Mouse (Mus musculus) embryo, embryonic 9.5 days (tissue): ENCODE measurements around the gene Ctc1.
A peak's percentile ranks its signal among the peaks of the same experiment; 100 is the strongest.

Experiments
- DNase-seq: peaks from one replicate; pipeline ENCODE4 v3.0.0-alpha.2; 2017; ENCODE audit errors: extremely low spot score

Gene Ctc1

DNA sequence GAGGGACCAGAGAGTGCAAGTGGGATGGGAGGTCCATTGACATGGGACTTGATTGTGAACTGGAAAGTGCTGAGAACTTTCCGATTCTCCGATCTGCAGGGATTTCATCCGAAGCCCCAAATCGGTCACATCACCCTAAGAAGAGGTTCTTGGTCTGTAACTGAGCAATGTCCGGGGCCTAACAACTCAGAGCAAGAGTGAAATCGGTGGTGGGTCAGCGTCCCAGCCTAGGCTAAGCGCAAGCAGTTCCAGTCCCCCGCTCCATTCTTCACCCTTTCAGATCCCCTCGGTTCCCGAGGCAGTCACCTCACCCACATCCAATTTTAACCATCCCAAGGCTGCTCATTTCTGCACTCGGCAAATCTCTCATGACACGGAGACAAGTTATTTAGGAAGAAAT, 54.4 kb downstream of the Ctc1 start:
- DNase-seq: no peak

DNA sequence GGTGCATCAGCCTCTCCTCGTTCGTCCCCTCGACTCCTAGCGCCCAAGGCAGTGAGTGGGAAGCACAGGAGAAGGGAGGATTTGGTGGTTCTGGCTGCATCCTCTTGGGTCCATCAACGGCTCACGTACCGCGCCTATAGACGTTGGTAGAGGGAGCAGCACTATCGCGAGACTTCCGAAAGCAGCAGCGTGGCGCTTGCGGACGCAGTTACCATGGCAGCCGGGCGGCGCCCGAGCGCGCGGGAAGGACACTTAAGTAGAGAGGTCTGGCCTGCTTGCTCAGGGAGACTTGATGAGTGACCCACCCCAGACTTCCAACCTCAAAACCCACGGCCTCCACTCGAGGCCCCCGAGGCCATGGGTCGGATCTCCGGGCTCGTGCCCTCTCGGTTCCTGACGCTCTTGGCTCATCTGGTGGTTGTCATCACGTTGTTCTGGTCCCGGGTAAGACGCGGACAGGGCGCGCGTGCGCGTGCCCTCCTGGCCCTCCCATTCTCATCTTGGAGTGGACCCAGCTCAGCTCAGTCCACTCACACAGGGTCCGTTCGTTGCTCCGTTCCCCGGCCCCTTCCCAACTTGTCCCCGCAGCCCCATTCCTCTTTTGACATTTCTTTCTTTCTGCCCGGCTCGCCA, 55.0 kb downstream of the Ctc1 start, which contains the start of gene Tmem107:
Tmem107 (plus strand) TSS at position 217 of the 633 bp plus-strand sequence.
- DNase-seq: peak; percentile 93

DNA sequence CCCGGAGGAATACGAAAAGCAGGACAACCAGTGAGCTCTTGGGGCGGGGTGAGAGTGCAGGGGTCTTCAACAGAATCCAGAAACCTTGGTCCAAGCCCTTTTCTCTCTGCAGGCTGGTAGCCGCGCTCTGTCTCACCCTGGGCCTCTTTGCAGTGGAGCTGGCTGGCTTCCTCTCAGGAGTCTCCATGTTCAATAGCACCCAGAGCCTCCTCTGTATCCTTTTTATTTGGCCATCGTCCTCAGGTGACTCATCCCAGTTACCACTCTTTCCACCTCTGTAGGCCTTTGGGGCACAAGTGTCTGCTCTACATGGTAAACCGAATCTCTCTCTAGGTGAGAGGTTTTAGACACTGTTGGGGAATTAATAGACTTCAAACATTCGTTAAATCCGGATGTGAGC, 55.6 kb downstream of the Ctc1 start:
- no peak for DNase-seq

DNA sequence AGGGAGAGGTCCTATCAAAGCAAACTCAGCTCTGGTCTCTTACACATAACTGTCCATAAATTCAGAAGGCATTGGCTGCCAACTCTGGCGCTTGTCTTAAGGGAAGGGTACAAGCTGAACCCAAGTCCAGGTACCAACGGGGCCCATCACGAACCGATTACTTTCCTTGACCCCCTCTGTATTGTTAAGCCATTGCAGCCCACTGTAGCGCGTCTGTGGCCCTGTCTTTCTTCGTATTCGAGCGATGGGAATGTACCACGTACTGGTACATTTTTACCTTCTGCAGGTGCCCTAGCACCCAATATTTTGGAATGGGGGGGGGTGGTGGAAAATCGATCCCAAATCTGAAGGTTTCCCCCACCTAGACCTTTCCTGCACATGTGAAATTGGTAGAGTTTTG, 56.5 kb downstream of the Ctc1 start:
- no peak for DNase-seq

DNA sequence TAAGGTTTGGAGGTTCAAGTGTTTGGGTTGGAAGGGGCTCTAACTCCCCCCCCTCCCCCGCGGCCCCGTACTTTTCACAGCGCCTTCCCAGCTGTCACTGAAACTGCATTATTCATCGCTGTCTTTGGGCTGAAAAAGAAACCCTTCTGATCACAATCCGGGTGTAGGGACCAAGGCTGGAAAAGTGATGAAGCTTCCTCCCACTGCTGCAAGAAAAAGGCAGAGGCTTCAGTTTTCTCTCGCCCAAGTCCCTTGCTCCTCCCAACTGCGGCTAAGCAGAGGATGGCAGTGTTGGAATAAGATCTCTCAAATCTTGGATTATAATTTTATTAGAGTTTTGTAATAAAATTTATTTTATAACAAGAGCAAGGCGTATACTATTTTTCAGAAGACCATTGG, 57.0 kb downstream of the Ctc1 start:
- no peak for DNase-seq

DNA sequence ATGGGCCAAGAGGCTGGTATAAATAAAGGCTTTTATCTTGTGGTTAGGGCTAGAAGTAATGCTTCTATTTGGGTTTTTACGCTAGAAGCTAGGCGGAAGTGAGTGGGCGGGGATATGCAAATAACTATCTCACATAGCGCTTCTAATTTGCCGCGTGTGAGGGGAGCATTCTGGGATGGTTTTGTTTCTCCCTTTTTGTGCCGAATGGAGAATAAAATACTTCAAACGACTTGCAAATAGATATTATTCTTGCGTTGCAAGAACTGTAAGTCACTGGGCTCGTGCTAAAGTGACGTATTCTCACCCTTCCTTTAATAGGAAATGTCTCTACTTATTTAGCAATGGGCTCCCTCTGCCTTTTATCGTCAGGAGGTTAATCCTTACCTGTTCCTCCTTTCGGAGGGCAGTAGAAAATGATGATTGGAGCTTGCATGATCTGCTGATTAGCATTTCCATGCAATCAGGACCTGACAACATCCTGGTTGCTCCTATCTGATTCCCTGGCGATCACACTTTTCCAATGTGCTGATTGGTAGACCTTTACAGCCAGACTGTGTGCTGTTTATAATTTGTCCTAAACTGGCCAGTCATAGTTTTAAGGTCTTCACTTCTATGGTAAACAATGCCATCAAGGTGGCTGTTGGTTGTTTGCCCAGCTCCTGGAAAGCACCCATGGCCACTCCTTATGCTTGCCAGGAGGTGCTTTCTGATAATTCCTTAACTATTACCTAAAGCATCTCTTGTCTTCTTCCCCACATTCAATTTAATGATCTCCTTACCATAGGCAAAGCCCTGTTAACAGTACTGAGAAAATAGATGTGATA, 57.6 kb downstream of the Ctc1 start:
- peak; percentile 93 for DNase-seq

DNA sequence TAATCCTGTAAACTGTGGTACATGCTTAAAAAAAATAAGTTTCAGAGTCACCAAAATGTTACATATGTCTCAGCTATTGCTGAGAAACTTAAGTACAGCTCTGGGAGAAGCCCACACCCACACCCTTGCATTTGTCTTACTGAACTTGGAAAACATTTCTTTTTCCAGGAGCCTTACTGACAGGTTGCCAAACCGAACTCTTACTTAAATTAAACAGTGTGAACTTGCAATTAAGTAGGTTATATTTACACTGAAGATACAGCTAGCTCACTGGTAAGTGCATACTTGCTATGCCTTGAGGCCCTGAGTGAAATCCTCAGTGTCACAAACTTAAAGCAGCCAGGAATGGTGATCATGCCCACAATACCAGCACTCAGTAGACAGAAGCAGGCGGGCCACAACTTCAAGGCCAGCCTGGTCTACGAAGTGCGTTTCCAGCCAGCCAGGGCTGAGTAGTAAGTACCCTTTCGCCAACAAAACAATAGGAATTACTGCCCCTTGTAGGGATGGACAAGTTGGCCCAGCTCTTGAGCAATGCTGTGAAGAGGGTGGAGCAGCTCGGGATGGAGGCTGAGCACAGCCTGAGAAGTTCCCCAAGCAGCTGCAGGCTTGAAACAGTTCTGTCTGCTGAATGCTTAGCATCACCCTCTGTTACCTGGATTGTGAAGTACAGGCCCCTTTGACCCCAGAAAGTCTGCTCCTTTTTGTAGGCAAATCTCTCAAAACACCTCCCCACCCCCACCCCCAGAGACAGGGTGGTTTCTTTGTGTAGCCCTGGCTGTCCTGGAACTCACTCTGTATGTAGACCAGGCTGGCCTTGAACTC, 58.5 kb downstream of the Ctc1 start:
- no peak for DNase-seq

DNA sequence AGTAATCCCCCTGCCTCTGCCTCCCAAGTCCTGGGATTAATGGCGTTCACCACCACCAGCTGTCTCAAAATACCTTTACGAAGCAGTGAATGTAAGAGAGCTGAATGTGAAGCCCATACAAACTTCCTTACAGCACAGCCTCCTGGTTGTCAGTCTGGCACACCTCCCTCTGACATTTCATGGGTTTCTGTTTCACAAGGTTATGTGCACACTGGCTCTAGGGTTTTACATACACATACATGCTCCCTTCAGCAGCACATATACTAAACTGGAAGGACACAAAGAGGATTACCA, 59.0 kb downstream of the Ctc1 start:
- no peak for DNase-seq

DNA sequence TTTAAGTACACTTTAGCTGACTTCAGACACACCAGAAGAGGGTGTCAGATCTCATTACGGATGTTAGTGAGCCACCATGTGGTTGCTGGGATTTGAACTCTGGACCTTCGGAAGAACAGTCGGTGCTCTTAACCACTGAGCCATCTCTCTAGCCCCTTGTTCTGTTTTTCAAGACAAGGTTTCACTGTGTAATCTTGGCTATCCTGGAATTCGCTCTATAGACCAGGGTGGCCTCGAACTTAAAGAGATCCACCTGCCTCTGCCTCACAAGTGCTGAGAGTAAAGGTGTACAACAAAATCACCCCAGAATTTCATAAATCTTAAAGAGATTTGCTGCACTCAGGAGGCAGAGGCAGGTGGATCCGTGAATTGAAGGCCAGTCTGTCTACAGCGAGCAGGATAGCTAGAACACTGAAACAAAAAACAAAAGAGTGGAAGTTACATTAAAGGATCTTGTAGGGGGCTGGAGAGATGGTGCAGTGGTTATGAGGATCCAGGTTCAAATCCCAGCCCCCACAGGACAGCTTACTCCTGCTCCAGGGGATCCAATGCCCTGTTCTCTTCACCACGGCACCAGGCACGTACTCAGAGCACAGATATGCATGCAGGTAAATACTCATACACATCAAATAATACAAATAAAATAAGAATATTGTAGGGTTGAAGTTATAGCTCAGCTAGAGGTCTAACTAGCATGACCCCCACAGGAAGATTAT, 60.2 kb downstream of the Ctc1 start:
- peak; percentile 67 for DNase-seq

DNA sequence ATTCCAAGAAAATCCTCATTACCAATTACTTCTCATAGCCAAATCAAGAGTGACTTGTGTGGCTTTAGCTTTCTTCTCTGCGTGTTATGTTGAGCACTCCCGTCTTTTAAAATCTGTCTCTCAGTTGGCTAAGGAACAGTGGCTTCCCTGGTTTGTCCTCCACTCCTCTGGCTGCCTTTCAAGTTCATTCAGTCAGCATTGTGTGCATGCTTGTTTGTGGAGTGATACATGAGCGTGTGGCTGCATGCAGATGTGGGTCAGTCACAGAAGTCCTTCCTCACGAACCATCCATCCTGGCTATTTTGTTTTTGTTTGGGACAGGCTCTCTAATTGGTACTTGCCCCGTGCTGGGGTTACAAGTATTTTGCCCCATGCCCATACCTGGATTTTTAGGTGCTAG, 60.9 kb downstream of the Ctc1 start:
- no peak for DNase-seq

DNA sequence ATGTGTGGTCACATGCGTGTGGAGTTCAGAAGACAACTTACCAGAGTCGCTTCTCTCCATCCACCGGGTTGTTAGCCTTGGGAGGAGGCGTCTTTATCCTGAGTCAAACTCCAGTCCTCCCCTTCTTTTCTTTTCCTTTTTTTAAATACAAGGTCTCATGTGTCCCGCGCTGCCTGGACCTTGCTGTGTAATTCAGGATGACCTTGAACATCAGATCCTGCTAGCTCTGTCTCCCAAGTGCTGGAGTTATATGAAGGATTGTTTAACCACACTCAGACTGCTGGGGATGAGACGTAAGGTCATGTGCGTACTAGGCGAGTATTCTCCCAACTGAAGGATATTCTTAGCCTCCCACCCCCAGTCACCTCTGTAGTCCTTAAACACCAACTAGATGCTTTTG, 61.6 kb downstream of the Ctc1 start:
- DNase-seq: no peak

DNA sequence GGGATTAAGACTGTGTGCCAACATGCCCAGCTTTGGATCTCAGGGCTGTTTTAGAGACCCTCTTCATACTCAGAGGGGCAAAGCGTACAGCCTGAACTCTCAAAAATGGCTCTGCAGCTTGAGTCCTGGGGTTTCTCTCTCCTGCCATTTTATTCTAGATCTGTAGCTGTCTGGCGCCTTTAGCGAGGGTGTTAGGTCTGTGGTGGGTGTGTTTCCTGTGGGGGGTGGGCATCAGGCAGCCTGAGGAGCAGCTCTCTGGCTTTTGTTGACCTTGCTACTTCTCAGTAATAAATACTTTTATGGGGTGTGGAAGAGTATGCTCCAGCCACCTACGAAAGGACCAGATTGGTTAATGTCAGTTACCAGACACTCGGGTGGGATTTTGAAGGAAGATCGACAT, 62.3 kb downstream of the Ctc1 start:
- no peak for DNase-seq

DNA sequence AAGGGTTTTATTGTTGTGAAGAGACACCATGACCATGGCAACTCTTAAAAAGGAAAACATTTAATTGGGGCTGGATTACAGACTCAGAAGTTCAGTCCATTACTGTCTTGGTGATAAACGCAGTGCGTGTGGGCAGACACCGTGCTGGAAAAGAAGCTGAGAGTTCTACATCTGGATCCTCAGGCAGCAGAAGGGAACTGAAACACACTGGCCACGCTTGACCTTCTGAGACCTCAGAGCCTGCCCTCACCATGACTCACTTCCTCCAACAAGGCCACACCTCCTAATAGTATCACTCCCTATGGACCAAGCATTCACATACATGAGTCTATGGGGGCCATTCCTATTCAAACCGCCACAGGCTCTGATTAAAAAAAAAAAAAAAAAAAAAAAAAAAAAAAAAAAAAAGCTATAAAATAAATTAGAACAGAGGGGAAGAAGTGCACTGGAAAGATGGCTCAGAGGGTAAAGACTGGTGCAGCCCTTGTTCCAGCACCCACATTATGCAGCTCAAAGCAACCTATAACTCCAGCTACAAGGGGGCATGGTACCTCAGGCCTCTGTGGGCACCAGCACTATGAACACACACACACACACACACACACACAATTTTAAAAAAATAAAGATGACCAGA, 63.2 kb downstream of the Ctc1 start:
- DNase-seq: no peak

DNA sequence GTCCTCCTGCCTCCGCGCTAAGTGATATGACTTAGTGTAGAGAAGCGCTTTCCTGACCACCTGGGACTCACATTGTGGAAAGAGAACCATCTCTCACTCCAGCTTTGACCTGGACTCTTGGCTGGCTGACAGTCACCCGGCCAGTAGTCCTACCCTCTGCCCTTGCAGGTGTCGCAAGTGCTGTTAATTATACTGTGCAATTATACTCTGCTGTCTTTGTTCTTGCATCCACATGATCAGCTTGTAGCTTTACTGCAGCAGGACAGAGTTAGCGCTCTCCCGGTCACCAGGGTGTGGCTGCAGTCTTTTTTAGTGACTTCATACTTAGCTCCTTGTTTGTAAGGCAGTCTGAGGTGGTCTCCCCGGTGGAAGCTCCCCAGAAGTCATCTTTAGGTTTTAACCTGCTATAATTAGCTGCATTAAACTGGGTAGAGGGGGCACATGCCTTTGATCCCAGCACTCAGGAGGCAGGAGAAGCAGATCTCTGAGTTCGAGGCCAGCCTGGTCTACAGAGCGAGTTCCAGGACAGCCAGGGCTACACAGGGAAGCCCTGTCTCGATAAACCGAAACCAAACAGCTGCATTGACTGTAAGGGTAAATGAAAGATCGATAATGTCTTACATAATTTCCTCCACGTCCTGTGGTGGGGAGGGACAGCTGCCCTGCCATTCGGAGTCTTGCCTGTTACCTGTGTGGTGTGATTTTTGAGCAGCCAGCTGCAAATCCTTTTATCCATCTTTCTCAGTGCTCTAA, 64.6 kb downstream of the Ctc1 start:
- DNase-seq: no peak

DNA sequence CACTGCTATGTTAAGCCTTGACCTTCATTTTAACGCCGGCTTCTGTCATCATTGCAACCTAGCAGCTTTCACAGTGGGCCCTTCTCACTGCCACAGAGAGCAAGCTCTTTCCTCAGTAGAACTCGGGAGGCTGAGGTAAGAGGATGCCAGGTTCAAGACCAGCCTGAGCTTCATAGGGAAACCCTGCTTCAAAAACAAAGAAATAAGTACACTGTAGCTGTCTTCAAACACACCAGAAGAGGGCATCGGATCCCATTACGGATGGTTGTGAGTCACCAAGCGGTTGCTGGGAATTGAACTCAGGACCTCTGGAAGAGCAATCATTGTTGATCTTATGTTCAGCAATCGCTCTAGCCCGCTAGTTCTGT, 65.1 kb downstream of the Ctc1 start:
- no peak for DNase-seq

DNA sequence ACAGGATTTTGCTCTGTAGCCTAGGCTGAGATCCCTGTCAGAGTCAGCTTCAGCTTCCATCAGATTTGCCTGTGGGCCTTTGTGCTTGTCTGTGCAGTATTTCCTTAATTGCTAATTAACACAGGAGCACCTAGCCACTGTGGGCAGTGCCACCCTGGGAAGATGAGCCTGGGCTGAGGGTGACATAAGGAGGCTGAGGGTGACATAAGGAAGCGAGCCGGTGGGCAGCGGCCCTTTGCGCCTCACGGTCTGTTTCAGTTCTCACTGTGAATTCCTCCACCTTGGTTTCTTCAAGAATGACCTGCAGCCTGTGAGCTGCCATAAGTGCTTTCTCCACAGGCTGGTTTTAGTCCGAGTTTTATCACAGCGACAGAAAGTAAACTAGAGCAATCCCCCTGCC, 65.9 kb downstream of the Ctc1 start:
- no peak for DNase-seq

DNA sequence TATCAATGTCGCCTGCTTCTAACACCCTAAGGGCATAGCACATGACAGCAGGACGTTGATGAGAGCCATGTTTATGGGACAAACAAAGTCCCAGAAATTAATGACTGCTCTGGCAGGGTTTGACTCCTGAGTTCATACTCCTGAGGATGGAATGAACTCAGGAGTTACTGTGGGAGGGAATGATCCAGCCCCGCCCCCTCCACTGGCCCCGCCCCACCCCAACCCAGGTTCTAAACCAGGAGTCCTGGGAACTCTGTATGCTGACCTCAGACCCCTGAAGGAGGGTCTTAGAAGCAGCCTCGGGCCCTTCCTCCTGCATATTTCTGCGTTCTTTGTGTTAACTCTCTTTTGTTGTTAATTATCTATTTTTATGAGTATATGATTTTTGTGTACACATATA, 69.9 kb downstream of the Ctc1 start:
- DNase-seq: no peak
